In genomic region chr10:75332268-75332667, GRCm38 (mm10) we compare ENCODE assay signal across 27 mouse cellular contexts. TPM values are rescaled to one million over a fixed set of nuclear protein-coding genes. Genes with fewer than 3 reads are reported as not detected.
A peak's percentile ranks its signal among the peaks of the same experiment; 100 is the strongest.
DNase-seq lines count a peak whose midpoint lies in the region; ATAC-seq and TF ChIP-seq lines count a peak whose summit lies in the region.
"Had no signal": no experiment of that assay in that cellular context is flagged by ENCODE, and none has a peak within 500 bp of the region (broad histone marks: within the 10 kb centered on the region; RNA-seq: fewer than 3 reads in every experiment).

No protein-coding gene starts in this region.

- no peak overlapping the region for H3K4me3 ChIP-seq in lung, embryonic 15.5 days
- H3K4me3 ChIP-seq in lung, postnatal 0 days (ENCODE audit: low read depth, low read length) = no peak overlapping the region
- H3K4me3 ChIP-seq: embryonic facial prominence, embryonic 13.5 days; embryonic facial prominence, embryonic 15.5 days; erythroblast, embryonic 14.5 days; forebrain, embryonic 10.5 days; forebrain, embryonic 12.5 days had no signal

- H3K9me3 ChIP-seq in lung, embryonic 15.5 days = no peaks in the 10 kb centered on the region
- no peaks in the 10 kb centered on the region for H3K9me3 ChIP-seq in lung, postnatal 0 days (ENCODE audit: low read length)
- H3K9me3 ChIP-seq: embryonic facial prominence, embryonic 13.5 days; embryonic facial prominence, embryonic 15.5 days; forebrain, embryonic 10.5 days; forebrain, embryonic 12.5 days; G1E had no signal

- no peaks in the 10 kb centered on the region for H3K27me3 ChIP-seq in lung, embryonic 15.5 days
- H3K27me3 ChIP-seq in lung, postnatal 0 days (replicated peaks; ENCODE audit: insufficient read depth, low read length) = no peaks in the 10 kb centered on the region
- H3K27me3 ChIP-seq: CH12.LX; embryonic facial prominence, embryonic 13.5 days; embryonic facial prominence, embryonic 15.5 days; forebrain, embryonic 12.5 days; Patski had no signal

- ATAC-seq in lung, embryonic 15.5 days (ENCODE audit: borderline replicate concordance, extremely low read depth, low FRiP score, low TSS enrichment) = peak; percentile 64; the same call in 1 of the 2 replicates
- ATAC-seq in lung, postnatal 0 days = peak; percentile 59; the same call in 1 of the 2 replicates
- ATAC-seq: activated CD4-positive, CD25-positive, alpha-beta regulatory T cell, adult 4 months; CD4-positive, CD25-positive, alpha-beta regulatory T cell, adult 4 months; forebrain, embryonic 14.5 days; forebrain, embryonic 16.5 days; Patski had no signal

- H3K27ac ChIP-seq in lung, embryonic 15.5 days = no peak overlapping the region
- H3K27ac ChIP-seq in lung, postnatal 0 days (ENCODE audit: low read length) = no peak overlapping the region
- H3K27ac ChIP-seq: embryonic facial prominence, embryonic 13.5 days; embryonic facial prominence, embryonic 15.5 days; forebrain, embryonic 10.5 days; forebrain, embryonic 12.5 days had no signal

- no peak overlapping the region for H3K9ac ChIP-seq in lung, embryonic 15.5 days
- no peak overlapping the region for H3K9ac ChIP-seq in lung, postnatal 0 days (replicated peaks; ENCODE audit: low read depth)
- H3K9ac ChIP-seq: embryonic facial prominence, embryonic 13.5 days; embryonic facial prominence, embryonic 15.5 days; forebrain, embryonic 12.5 days had no signal

- no peak for DNase-seq in lung, postnatal 10 days
- peak; percentile 56 for DNase-seq in lung, postnatal 0 days (ENCODE audit: low spot score)
- DNase-seq in lung, postnatal 25 days (ENCODE audit: low spot score) = no peak
- DNase-seq in B cell, adult 2 months = no peak
- DNase-seq: adrenal gland, adult 8-10 months; adrenal gland, postnatal 14 days; adrenal gland, postnatal 36 days; cerebellum, adult 11 months; cerebellum, adult 18-20 months; cerebellum, adult 8-10 months; cerebellum, adult 9-11 months; cerebellum, postnatal 14 days; cerebellum, postnatal 36 days; embryo, embryonic 11 days had no signal

- 0 out of 2 replicates have a peak, but pooled peaks have one; percentile 30 for TF ChIP-seq EP300 in lung, postnatal 0 days (IDR thresholded peaks at IDR 0.05)

- H3K4me1 ChIP-seq in lung, embryonic 15.5 days = peaks cover 21% of the 10 kb centered on the region
- no peaks in the 10 kb centered on the region for H3K4me1 ChIP-seq in lung, postnatal 0 days (ENCODE audit: insufficient read depth, low read depth, low read length)
- H3K4me1 ChIP-seq: embryonic facial prominence, embryonic 13.5 days; embryonic facial prominence, embryonic 15.5 days; forebrain, embryonic 12.5 days had no signal

- TF ChIP-seq CTCF in lung, postnatal 0 days (IDR thresholded peaks at IDR 0.05) = no peak

- 0 out of 2 replicates have a peak, but pooled peaks cover 3% of the 10 kb centered on the region for H3K36me3 ChIP-seq in lung, embryonic 15.5 days
- H3K36me3 ChIP-seq in lung, postnatal 0 days (ENCODE audit: insufficient read depth, low read length) = no peaks in the 10 kb centered on the region
- H3K36me3 ChIP-seq: embryonic facial prominence, embryonic 13.5 days; embryonic facial prominence, embryonic 15.5 days; forebrain, embryonic 10.5 days; forebrain, embryonic 12.5 days; G1E had no signal

- H3K4me2 ChIP-seq in lung, embryonic 15.5 days = no peak overlapping the region
- no peak overlapping the region for H3K4me2 ChIP-seq in lung, postnatal 0 days (replicated peaks; ENCODE audit: low read depth, low read length)
- H3K4me2 ChIP-seq: embryonic facial prominence, embryonic 13.5 days; embryonic facial prominence, embryonic 15.5 days; forebrain, embryonic 12.5 days had no signal

- WGBS in lung, embryonic 15.5 days = 55% methylated on average over 3 of the region's 3 CpGs
- WGBS in lung, postnatal 0 days = 64% methylated on average over 3 of the region's 3 CpGs

RNA-seq across cellular contexts. Expression of gene Adora2a, which starts 15.6 kb away (rescaled TPM):
- 7.1 and 7.5 TPM in 2 replicates for polyA plus RNA-seq in lung, embryonic 15.5 days (2015; fragmentation: Nextera tagmentation; extraction: Ambion mirVana)
- polyA plus RNA-seq in lung, postnatal 0 days (2015; fragmentation: Nextera tagmentation; extraction: Ambion mirVana) = 4.3 and 5.4 TPM in 2 replicates
- polyA plus RNA-seq: erythroblast, embryonic 14.5 days had no signal
